Mouse (Mus musculus) T-helper 17 cell (primary cell): ENCODE data around the gene Prpf39.

Source experiments
- in situ Hi-C, 2 experiments: fragments of 300-600 bp; cut with MboI, MseI; formaldehyde crosslinking; loops; 1 replicate in 1 of 2; 2 replicates in 1 of 2; pipeline ENCODE4 v1.15.1; 2025; ENCODE audit warnings: high pct_unique_total_duplicates in 2 of 2

The Prpf39 gene

DNA sequence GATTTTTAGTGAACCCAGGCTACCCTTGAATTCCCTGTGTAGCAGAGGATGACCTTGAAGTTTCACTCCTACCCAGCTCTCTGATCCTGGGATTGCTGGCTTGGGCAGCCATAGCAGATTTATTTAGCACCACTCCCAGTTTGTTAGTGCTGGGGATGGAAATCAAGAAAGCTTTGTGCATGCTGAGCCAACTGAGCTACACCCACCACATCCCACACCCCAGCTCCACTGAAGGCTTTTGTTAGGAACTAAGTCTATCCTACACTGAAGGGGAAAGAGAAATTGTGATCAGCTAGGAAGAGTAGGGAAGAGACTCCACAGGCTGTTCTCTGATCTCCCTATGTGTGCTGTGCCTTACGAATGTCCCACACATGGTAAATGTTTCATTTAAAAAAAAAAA lies 76.7 kb downstream of the Prpf39 start:
- in situ Hi-C loops = loop anchor here in 1 of 2 experiments (10.0 kb wide), 1 partner anchor 722 kb away; no protein-coding TSS in a partner anchor
